Mouse (Mus musculus): Measurements from ENCODE around the gene Mterf2. TPM values are rescaled to one million over a fixed set of nuclear protein-coding genes. Genes with fewer than 3 reads are reported as not detected.
A peak's percentile ranks its signal among the peaks of the same experiment; 100 is the strongest.

Gene Mterf2
- total and polyA plus RNA-seq, 3 experiments: 9.7 to 32.0 (median 10.7) TPM

DNA sequence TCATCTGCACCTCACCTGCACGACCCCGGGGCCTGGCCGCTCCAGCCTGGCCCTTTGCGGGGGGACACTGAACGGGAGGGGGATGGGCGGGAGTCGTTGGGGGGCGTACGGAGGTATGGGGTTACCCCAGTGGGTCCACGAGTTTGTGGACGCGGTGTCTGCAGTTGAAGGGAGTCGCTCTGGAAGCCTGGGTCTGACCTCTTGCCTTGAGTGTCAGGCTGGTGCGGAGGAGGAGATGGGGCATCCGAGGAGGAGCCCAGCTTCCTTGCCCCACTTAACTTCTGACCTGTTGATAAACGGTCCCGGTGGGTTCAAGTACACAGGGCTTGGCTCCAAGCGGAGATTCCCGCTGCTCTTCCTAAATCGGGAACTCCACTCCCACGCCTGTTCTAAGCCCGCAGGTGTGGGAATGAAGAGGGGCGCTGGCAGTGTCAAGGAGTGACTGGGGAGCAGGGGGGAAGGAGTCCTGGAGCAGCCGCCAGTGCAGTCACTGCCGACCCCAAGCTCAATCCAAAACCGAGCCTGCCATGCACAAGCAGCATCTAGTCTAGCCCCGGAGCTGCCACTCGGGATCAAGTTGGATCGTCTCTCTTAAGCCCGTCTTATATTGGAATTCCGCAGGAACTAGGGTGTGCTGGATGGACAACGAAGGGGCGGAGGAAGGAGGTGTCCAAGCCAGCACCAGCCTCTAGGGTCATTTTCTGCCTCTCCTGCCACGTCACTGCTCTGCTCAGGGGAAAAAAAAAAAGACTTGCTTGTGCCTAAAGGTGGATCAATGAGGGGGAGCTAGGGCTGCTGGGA lies 24.5 kb downstream of the Mterf2 start:
- no peaks in the 10 kb centered on the region for H3K9me3 ChIP-seq (replicated peaks; ENCODE audit: low read length)
- peaks cover 15% of the 10 kb centered on the region for H3K79me2 ChIP-seq (replicated peaks; ENCODE audit: control insufficient read depth, extremely low read depth, insufficient read depth, poor library complexity, severe bottlenecking)
- dilution Hi-C loops (cut with MboI; ENCODE audit: extremely low pct_ligation_motif_present, extremely low pct_unique_long_range_greater_than_20kb, low sequenced_read_pairs): no loop called here
- peak overlapping the region; percentile 82 to 88 (median 83) for H3K4me3 ChIP-seq (replicated peaks in 1 of 3; ENCODE audit: low read depth in 2 of 3, low read length in 2 of 3, poor library complexity in 1 of 3)
- H3K4me1 ChIP-seq (ENCODE audit: control insufficient read depth in 1 of 2, insufficient read depth in 2 of 2): peaks cover 0 to 28% of the 10 kb centered on the region in 2 experiments; a peak in 2 of 4 replicates
- no peaks in the 10 kb centered on the region for H3K27me3 ChIP-seq (replicated peaks)
- peaks cover 0 to 6% of the 10 kb centered on the region in 2 experiments for H3K36me3 ChIP-seq (replicated peaks in 1 of 2; ENCODE audit: control insufficient read depth in 1 of 2, insufficient read depth in 1 of 2, low read length in 1 of 2)
- DNase-seq (ENCODE audit: extremely low read depth): peak; percentile 46
- peak overlapping the region; percentile 76 for H3K9ac ChIP-seq (ENCODE audit: insufficient read depth, low read depth)
- peak overlapping the region; percentile 67 for H3K4me2 ChIP-seq (ENCODE audit: insufficient read depth, low read depth, poor library complexity, severe bottlenecking)
- no peak for TF ChIP-seq JUND (conservative IDR thresholded peaks at IDR 0.05; ENCODE audit: low read depth, low read length)
- no peak for TF ChIP-seq MAFK (IDR thresholded peaks at IDR 0.05; ENCODE audit: insufficient replicate concordance, low read length)
- 0 out of 2 replicates have a peak, but pooled peaks have one; percentile 3 for TF ChIP-seq NRF1 (IDR thresholded peaks at IDR 0.05; ENCODE audit: low read depth, low read length)
- TF ChIP-seq USF2 (conservative IDR thresholded peaks at IDR 0.05; ENCODE audit: low read depth, low read length): no peak
- no peak for TF ChIP-seq MAX (IDR thresholded peaks at IDR 0.05; ENCODE audit: low read length)
- TF ChIP-seq ZNF384 (IDR thresholded peaks at IDR 0.05; ENCODE audit: low read depth, low read length): peak; percentile 93
- TF ChIP-seq SIN3A (IDR thresholded peaks at IDR 0.05; ENCODE audit: low read length): peak; percentile 33
- no peak for TF ChIP-seq CHD2 (IDR thresholded peaks at IDR 0.05; ENCODE audit: low read length)
- in situ Hi-C loops (cut with MboI; ENCODE audit: low pct_ligation_motif_present, low pct_unique_long_range_greater_than_20kb, low sequenced_read_pairs): no loop called here
- H3K27ac ChIP-seq (ENCODE audit: insufficient read depth, low read depth): peak overlapping the region; percentile 34; the same call in 1 of the 2 replicates

DNA sequence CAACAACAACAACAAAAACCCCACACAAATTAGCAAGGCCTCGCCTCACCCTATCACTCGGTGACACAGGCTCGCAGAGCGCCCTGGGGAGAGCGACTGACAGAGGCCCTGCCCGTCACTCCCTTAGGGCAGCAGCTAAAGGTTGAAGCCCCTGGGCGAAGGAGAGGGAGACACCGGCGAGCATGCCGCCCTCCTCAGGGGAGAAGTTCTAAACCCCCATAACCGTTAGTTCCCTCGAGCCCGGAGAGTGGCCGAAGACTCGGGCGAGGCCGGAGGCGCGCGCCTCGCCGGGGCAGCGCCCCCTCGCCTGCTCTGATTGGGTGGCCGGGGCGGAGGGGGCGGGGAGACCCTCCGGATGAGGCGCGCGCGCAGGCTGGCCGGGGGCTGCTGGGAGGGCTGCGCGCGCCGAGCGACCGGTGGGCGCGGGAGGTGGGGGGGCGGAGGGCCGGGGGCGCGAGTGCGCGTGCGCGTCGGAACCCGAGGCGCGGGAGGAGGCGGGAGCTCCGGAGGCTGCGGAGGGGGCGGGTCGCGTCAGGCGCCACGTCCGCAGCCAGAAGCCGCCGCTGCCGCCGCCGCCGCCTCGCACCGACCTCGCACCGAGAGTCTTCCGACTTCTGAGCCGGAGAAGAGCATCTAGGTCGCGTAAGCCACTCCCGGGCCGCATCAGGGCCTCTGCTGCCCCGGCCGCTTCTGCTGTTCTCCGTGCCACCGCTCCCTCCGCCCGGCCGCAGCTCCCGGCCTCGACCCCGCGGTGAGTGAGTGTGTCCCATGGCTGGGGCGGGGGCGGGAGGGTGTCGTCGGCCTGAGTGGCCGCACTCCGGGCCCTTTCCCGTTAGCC lies 25.4 kb downstream of the Mterf2 start, which contains the start of the genes Fhl4 and Tmem263:
Fhl4 (minus strand) TSS at position 249 of the 838 bp plus-strand sequence.
Tmem263 (plus strand) TSS at position 381 of the 838 bp plus-strand sequence.
- Histone ChIP-seq H3K4me3 (replicated peaks in 1 of 3; ENCODE audit: low read depth in 2 of 3, low read length in 2 of 3, poor library complexity in 1 of 3) (peak within 1 kb of the TSS; percentile 82 to 88 (median 83)), H3K79me2 (replicated peaks; ENCODE audit: control insufficient read depth, extremely low read depth, insufficient read depth, poor library complexity, severe bottlenecking) (peaks cover 15% of the 10 kb centered on the region), H3K9me3 (replicated peaks; ENCODE audit: low read length) (no peaks in the 10 kb centered on the region), H3K36me3 (replicated peaks in 1 of 2; ENCODE audit: control insufficient read depth in 1 of 2, insufficient read depth in 1 of 2, low read length in 1 of 2) (peaks cover 0 to 6% of the 10 kb centered on the region in 2 experiments), H3K27ac (ENCODE audit: insufficient read depth, low read depth) (peak within 1 kb of the TSS; percentile 58), H3K27me3 (replicated peaks) (no peaks in the 10 kb centered on the region), H3K4me1 (ENCODE audit: control insufficient read depth in 1 of 2, insufficient read depth in 2 of 2) (peaks cover 0 to 28% of the 10 kb centered on the region in 2 experiments; a peak in 2 of 4 replicates), H3K4me2 (ENCODE audit: insufficient read depth, low read depth, poor library complexity, severe bottlenecking) (peak within 1 kb of the TSS; percentile 84), H3K9ac (ENCODE audit: insufficient read depth, low read depth) (peak within 1 kb of the TSS; percentile 79)
- in situ Hi-C loops (cut with MboI; ENCODE audit: low pct_ligation_motif_present, low pct_unique_long_range_greater_than_20kb, low sequenced_read_pairs) (no loop called here), dilution Hi-C loops (cut with MboI; ENCODE audit: extremely low pct_ligation_motif_present, extremely low pct_unique_long_range_greater_than_20kb, low sequenced_read_pairs) (no loop called here)
- DNase-seq (ENCODE audit: extremely low read depth): peak; percentile 86
- no peak for TF ChIP-seq JUN (IDR thresholded peaks at IDR 0.05; ENCODE audit: insufficient read depth, low read depth, low read length)
- peak; percentile 82 for TF ChIP-seq NELFE (IDR thresholded peaks at IDR 0.05; ENCODE audit: low read depth, low read length)
- TF ChIP-seq EP300 (IDR thresholded peaks at IDR 0.05; ENCODE audit: low read length): no peak
- peak; percentile 2; the same call in 1 of the 2 replicates for TF ChIP-seq MAX (IDR thresholded peaks at IDR 0.05; ENCODE audit: low read length)
- TF ChIP-seq IRF4 (IDR thresholded peaks at IDR 0.05; ENCODE audit: low read depth, low read length): 0 out of 2 replicates have a peak, but pooled peaks have one; percentile 5
- no peak for TF ChIP-seq BHLHE40 (IDR thresholded peaks at IDR 0.05; ENCODE audit: low read depth, low read length)
- peak; percentile 77; the same call in 1 of the 2 replicates for TF ChIP-seq POLR2AphosphoS2 (IDR thresholded peaks at IDR 0.05; ENCODE audit: low read depth, low read length)
- no peak; the same call in 1 of the 2 replicates for TF ChIP-seq MYC (IDR thresholded peaks at IDR 0.05; ENCODE audit: low read depth, low read length)
- TF ChIP-seq JUND (conservative IDR thresholded peaks at IDR 0.05; ENCODE audit: low read depth, low read length): no peak
- peak; percentile 62; the same call in 1 of the 2 replicates for TF ChIP-seq UBTF (IDR thresholded peaks at IDR 0.05; ENCODE audit: low read depth, low read length)
- TF ChIP-seq TCF12 (IDR thresholded peaks at IDR 0.05; ENCODE audit: low read depth, low read length): peak; percentile 55; the same call in 1 of the 2 replicates
- TF ChIP-seq PAX5 (IDR thresholded peaks at IDR 0.05; ENCODE audit: low read length): no peak
- peak; percentile 55 for TF ChIP-seq MXI1 (IDR thresholded peaks at IDR 0.05; ENCODE audit: low read depth, low read length)
- peak; percentile 11; the same call in 1 of the 2 replicates for TF ChIP-seq HCFC1 (IDR thresholded peaks at IDR 0.05; ENCODE audit: low read depth, low read length)
- TF ChIP-seq SIN3A (IDR thresholded peaks at IDR 0.05; ENCODE audit: low read length): peak; percentile 61; the same call in 1 of the 2 replicates
- no peak for TF ChIP-seq MEF2A (IDR thresholded peaks at IDR 0.05; ENCODE audit: borderline replicate concordance, low read depth, low read length)
- TF ChIP-seq POLR2A (IDR thresholded peaks at IDR 0.05; ENCODE audit: low read depth, low read length): peak; percentile 93
- TF ChIP-seq NRF1 (IDR thresholded peaks at IDR 0.05; ENCODE audit: low read depth, low read length): peak; percentile 80
- TF ChIP-seq ETS1 (conservative IDR thresholded peaks at IDR 0.05; ENCODE audit: low read depth, low read length): no peak
- TF ChIP-seq E2F4 (IDR thresholded peaks at IDR 0.05; ENCODE audit: insufficient replicate concordance, low read depth, low read length): no peak

Data from CH12.LX (cell line).